Mouse (Mus musculus) lung, postnatal 10 days (tissue): ENCODE data around the gene Gramd4.
"Not testable (repeated sequence)": the region's sequence is repeated elsewhere in the genome, so short reads cannot be mapped to it uniquely, and the experiment has no call there.

Source experiments
- DNase-seq: peaks from one replicate; pipeline ENCODE4 v3.0.0; 2021

The Gramd4 gene

GRCm38 (mm10) chr15:86091998-86092670 is 34.6 kb downstream of the Gramd4 start:
- DNase-seq, result peak; percentile 59

DNA sequence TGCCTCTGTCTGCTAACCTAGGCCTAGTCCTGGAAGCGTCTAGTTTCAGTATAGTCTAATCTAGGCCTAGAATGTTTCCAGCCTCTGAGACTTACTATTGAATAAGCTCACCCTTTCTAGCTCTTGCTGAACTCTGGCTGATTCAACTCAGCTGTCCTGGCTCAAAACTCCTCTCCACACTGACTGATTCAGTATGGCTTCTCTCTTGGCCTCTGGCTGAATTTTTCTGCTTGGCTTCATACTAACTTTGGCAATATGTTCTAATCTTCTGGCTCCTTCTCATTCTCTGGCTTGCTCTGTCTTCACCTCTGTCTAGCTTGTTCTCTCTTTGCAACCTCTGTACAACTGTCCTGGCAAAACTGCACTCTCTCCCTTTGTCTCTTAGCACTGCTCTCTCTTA is 35.7 kb downstream of the Gramd4 start:
- DNase-seq, result no peak

DNA sequence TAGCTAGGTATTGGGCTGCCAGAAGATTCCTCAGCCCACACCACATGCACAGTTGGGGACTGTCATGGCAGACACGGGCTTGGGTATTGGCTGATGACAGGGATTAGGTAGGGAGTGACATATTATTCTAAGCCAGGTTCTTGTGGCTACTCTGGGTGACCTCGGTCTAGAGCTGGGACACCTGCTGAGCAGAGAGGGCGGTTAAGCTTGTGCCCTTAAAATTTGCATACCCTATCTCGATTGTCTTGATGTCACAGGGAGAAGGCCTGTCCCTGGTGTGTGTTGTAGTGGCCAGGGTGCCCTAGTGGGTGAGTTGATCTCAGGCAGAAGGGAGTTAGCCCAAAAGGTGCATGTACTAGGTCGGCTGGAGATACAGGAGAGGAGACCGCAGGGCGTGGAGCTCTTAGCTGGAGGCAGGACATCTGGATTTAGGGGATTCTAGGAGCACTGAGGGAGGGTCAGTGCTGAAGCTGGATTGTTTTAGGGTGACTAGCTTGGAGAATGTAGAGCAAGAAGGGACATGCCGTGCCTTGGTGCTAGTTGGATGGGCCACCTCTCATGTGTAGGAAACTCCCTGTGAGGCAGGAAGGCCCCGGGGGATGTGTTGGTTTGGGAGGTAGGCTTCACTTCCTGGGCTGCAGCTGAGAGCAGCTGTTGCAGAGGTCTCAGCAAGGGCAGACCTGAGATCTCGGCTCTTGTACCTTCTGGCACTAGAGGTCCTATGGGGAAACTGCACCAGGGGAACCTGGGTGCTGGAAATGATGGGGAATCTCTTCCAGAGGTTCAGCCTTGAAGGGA is 37.0 kb downstream of the Gramd4 start:
- DNase-seq, result no peak

DNA sequence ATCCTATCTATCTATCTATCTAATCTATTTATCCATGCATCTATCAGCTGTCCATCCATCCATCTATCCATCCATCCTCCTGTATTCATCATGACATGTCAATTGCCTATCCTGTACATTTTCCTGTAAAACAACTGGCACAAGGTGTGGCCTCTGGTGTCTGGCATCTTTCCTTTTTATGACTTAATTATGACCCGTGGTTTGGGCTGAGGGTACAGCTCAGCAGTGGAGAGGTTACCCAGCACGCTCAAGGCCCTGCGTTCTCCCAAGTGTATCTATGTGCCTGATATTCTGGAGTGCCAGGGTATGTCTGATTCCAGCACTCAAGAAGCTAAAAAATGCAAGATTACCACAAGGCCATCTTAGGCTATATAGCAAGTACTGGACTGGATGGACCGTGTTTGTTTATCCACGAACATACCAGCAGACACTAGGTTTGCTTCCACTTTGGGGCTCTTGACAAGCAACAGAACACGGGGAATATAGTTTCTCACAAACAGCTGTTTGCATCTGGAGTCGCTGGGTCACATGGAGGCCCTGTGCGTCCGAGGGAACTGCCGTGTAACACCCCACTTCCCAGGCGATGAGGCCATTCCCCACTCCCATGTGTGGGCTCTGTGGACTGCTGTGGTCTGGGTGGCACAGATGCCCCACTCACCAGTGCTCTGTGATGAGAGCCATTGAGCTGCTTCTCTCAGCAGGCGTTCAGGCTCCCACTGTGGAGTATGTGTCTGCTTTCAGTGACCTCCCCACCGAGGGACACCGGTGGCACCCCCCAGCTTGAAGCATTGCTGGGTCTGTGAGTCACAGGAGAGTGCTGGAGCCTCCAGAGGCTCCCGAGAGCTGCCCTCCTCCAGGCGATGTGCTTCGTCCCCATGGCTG is 38.5 kb downstream of the Gramd4 start:
- DNase-seq, result no peak

- not testable (repeated sequence) for DNase-seq
Measured at GRCm38 (mm10) chr15:86096604-86097020, 39.1 kb downstream of the Gramd4 start.

DNA sequence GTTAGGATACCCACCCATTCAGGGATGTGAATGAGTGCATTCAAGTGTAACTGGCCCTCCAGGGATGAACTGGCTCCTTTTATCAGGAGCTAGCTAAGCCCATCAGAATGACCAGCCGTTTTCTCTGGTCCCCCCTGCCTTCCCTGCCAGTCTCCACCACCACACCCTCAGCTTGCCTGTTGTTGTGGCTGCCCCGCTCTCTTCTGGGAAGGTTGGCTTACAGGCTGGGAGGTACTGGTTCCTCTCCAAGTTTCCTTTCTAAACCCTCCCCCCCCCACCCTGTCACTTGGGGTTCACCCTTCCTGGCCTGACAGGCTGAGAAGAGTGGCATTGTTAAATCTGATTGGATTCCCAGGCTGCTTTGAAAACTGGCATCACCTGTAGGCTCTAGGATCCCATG is 40.4 kb downstream of the Gramd4 start:
- DNase-seq, result no peak

- DNase-seq, result no peak
Measured at GRCm38 (mm10) chr15:86101585-86101984, 44.1 kb downstream of the Gramd4 start.

DNA sequence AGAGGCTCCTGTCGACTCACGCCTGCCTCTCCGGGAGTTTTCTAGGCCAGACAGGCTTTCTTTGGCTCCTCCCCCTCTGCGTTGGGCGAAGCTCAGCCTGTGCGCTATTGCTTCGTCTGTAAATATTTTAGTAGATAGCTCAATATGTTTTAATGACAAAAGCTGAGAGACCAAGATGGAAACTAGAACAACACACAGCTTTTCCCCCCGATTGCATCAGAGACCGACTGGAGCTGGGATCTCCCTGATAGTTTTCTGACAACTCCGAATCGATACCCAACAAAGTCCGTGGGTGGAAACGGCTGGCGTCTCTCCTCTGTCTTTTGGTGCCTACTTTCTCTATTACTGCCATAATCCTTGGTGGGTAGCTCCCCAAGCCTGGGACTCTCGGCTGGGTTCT is 44.8 kb downstream of the Gramd4 start:
- DNase-seq, result no peak

GRCm38 (mm10) chr15:86104401-86105344 is 47.2 kb downstream of the Gramd4 start:
- no peak for DNase-seq

- DNase-seq, result no peak
Measured at GRCm38 (mm10) chr15:86105345-86105697, 47.8 kb downstream of the Gramd4 start.

GRCm38 (mm10) chr15:86105751-86106150 is 48.3 kb downstream of the Gramd4 start:
- DNase-seq, result no peak

DNA sequence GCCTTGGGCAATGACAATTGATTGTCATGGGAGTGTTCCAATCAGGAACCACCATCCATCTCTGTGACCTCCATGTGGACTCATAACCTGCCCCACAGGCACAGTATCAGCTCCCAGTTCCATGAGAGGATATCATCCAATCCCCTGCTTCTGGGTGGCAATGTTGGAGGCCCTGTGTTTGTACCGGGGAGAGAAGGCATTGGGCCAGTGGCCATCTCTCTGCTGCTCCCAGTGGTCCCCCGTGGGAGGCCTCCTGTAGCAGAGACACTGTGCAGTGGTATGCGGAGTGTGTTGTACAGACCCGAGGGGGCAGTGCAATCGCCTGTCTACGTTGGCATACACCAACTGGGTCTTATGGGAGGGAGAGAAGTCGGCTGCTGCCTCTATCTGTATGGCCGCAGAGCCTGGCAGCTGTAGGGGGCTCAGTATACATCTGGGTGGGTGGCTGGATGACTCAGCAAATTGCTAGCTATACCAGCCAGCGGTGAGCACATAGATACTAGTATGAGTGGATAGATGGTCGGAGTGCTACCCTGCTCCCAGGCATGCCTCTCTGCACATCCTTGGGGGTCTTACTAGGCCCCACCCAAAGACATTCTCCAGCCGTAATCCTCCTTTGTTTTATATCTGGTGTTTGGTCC is 50.5 kb downstream of the Gramd4 start:
- no peak for DNase-seq

DNA sequence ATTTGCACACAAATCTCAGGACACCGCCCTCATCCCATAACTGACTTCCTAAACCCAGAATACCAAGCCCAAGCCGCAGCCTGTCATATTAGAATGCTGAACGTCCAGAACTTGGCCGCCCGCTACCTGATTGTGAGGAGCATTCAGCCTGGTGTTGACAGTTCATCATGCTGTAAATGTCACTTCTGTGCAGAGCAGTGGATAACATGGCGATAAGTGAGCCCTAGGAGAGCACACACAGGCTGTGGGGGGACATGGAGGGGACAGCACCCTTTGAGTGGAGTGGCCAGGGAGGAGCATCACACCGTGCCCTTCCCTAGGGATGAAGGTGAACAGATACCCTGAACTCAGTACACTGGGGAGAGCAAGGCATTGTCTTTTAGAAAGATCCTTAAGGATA is 51.8 kb downstream of the Gramd4 start:
- no peak for DNase-seq

DNA sequence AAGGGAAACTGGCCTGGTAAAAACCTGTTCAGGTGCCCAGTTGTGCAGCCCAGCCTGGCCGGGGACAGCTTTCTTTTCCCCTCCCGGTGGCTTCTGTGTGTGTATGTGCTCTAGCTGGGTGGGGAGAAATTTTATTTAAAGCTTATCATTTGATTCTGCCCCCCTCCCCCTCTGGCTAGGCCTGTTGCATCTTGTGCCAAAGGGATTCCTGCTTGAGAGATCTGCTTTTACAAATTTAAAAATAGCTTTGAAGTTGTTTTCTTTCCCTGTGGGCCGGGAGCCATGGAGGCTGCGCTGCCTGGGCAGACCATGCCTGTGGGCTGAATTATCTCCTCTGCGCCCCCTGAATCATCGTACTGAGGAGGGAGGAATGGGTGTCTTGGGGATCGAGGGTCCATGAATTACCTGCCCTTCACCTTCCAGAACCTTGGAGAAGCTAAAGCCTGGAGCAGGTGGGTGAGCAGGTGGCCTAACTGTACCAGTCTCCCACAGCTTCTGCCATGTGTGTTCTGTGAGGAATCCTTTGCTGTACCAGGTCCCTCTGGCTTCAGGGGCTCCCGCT is 52.2 kb downstream of the Gramd4 start:
- DNase-seq, result peak; percentile 27

DNA sequence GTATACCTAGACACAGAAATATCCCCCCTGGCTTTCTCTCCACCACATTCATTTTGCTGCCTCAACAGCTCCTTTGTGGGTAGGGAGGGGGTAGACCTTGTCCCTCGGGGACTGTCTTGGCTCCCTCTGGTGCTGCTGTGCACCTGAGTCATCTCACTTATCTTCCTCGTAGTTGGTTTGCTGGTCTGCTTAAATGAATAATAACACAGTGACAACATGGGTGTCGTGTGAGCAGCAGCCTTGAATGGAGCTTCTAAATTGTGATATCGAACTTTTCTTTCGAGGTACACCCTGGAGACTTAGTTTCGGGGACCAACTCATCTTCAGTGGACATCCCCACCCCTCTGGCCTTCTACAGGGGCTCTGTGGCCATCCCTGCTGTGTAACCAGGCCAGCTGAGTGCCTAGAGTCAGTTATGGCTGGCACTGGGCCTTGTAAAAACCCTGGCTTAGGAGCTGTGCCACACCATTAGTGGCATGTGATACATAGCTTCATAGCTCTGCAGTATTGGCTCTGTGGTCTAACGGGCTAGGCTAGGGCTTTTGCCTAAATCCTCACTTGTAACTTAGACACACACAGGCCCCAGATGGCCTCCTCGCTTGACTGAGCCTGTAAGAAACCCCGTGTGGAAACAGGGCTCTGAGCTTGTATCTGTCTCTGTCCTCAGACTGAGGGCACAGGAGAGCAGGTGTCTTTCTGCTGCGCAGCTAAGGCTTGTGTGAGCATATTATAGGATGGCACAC is 53.0 kb downstream of the Gramd4 start:
- DNase-seq, result no peak

DNA sequence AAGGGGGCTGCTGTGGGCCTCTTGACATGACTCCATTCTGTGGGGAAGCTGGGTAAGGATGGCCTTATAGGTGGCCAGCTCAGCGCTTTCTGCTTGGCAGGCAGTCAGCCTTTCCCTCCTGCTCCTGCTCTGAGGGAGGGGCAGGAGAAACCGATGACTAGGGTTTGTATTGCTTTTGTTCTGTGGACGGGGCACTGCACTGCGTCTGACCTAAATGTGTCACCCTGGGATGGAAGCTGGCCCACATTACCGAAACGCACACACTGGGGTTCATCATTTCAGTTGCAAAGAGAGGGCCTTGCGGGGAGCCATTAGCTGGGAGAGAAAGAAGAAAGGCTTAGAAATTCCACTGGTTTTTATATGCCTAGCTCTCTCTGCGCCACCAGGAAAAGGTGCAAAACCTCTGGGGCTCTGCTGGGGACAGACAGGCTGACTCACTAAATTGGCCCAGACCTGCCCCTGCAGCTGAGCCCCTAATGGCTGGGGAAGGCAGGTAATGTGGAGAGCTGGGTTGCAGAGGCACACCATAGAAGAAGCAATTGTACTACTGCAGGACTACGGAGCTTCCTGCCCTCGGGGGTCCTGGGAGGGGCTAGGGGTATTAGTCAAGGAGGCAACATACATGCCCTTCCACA is 55.3 kb downstream of the Gramd4 start:
- DNase-seq, result no peak

GRCm38 (mm10) chr15:86113342-86113710 is 55.8 kb downstream of the Gramd4 start:
- DNase-seq, result peak; percentile 40

DNA sequence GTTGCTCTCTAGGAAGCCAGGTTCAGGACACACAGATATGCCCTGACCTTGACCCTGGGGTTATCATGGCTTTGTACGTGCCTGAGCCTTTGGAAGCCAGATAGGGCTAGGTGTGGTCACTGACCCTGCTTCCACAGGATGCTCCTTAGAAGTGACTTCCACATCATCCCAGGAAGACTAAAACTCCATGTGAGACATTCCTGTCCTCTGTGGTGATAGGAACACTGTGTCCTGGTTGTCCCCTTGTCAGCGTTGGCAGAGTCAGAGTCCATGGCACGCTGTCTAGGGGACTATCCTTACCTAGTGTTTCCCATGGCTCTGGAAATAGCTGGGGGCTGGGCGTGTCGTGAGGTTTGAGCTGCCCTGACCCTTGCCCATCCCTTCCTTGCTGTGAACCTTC is 58.9 kb downstream of the Gramd4 start:
- DNase-seq, result no peak

- DNase-seq, result no peak
Measured at GRCm38 (mm10) chr15:86117115-86118100, 59.9 kb downstream of the Gramd4 start.
